Mouse (Mus musculus) neural tube, embryonic 15.5 days (tissue): Measurements from ENCODE around the gene Neurl4. TPM values are rescaled to one million over a fixed set of nuclear protein-coding genes. Genes with fewer than 3 reads are reported as not detected.
"Not testable (repeated sequence)": the region's sequence is repeated elsewhere in the genome, so short reads cannot be mapped to it uniquely, and the experiment has no call there.

ENCODE experiments used
- ATAC-seq: fragments of 200-750 bp; cut with Nextera tagmentation; 2 replicates; pipeline ENCODE4 v1.8.0; 2017; ENCODE audit warnings: mild to moderate bottlenecking, moderate TSS enrichment, moderate library complexity; ENCODE audit not compliant: low FRiP score
- H3K27ac ChIP-seq: fragments of 300-500 bp; sonication (generic); replicated peaks from 2 replicates; pipeline ENCODE4 v1.5.1; 2015; ENCODE audit warnings: mild to moderate bottlenecking, inconsistent platforms
- H3K27me3 ChIP-seq: fragments of 300-500 bp; sonication (generic); replicated peaks from 2 replicates; pipeline ENCODE4 v1.6.1; 2015; ENCODE audit warnings: inconsistent platforms
- H3K36me3 ChIP-seq: fragments of 300-500 bp; sonication (generic); 2 replicates; pipeline ENCODE4 v1.6.1; 2015; ENCODE audit warnings: inconsistent platforms
- H3K4me1 ChIP-seq: fragments of 300-500 bp; sonication (generic); 2 replicates; pipeline ENCODE4 v1.6.1; 2015; ENCODE audit warnings: inconsistent platforms
- H3K4me2 ChIP-seq: fragments of 300-500 bp; sonication (generic); 2 replicates; pipeline ENCODE4 v1.6.1; 2015; ENCODE audit warnings: inconsistent platforms, mild to moderate bottlenecking, moderate library complexity
- H3K4me3 ChIP-seq: fragments of 300-500 bp; sonication (generic); replicated peaks from 2 replicates; pipeline ENCODE4 v1.5.1; 2015; ENCODE audit warnings: mild to moderate bottlenecking, inconsistent platforms
- H3K9ac ChIP-seq: fragments of 300-500 bp; sonication (generic); replicated peaks from 2 replicates; pipeline ENCODE4 v1.6.1; 2015; ENCODE audit warnings: mild to moderate bottlenecking, inconsistent platforms
- H3K9me3 ChIP-seq: fragments of 300-500 bp; sonication (generic); replicated peaks from 2 replicates; pipeline ENCODE4 v1.6.1; 2016; ENCODE audit warnings: inconsistent platforms
- WGBS: fragments of 180-500 bp; shearing (Covaris S2); methylation state at CpG from one replicate; pipeline ENCODE4 v1.1.7; 2015; ENCODE audit warnings: mixed read lengths; 5-methylcytosine and 5-hydroxymethylcytosine counted together
- polyA plus RNA-seq: library from polyadenylated mRNA; unstranded; fragments of >200 nt; fragmentation: Nextera tagmentation; extraction: Ambion mirVana; gene quantifications from 2 replicates; pipeline ENCODE4 v1.2.1, GENCODE M21; 2015

Gene Neurl4
- 15.7 and 17.0 TPM in 2 replicates for polyA plus RNA-seq

DNA sequence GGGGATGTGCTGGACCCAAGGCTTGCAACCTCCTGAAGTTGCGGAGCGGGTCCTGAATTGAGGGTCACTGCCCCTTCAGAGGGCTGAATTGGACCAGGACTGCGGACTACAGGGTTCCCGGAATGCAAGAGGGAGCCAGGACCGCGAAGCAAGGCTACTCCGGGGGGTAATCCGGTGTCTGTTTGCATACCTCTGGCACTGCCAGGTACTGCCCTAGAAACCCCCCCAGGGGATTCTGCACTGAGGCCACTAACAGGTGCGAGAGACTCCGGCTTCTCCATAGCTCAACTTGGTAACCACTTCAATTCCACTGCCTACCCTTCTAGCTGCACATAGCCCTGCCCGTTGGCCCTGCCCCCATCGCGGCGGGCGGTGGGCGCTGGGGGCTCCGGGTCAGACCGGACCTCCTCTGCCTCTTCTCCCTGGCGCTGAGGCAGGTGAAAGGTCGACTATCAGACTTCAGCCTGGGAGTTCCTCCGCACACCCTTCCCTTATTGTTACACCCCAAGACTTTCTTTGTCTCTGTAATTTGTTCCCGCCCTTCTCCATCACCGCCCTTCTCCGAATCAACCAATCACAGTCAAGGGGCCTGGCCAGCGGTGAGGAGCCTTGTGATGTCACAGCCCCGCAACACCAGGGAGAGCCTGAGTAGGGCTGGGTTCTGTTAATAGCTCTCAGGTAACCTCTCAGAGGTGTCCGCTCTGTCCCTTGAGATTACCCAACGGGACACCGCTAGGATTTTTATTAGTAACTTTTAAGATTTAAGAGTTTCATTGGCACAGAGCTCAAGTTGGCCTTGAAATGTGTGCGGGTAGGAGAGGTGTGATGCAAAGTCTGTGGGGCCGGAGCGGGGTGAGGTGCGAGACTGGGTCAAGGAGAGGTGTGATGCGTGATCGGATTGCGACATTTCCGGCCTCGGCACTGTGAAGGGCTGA lies at the start of gene Neurl4, which contains the start of gene 2810408A11Rik:
Gene Neurl4 (plus strand): TSS at position 602 of the 935 bp plus-strand sequence.
Gene 2810408A11Rik (minus strand): TSS at position 517 of the 935 bp plus-strand sequence.
- ATAC-seq = peak; percentile 96
- WGBS = under 1% methylated on average over 38 of the region's 38 CpGs

GRCm38 (mm10) chr11:69853994-69854393 lies 46.9 kb upstream of the Neurl4 start:
- H3K36me3 ChIP-seq = peaks cover 31% of the 10 kb centered on the region
- ATAC-seq = no peak
- no peak overlapping the region for H3K4me3 ChIP-seq

More for the DNA sequence above, at the start of gene Neurl4, which contains the start of gene 2810408A11Rik:
- H3K4me1 ChIP-seq = peaks cover 32% of the 10 kb centered on the region
- H3K4me3 ChIP-seq = peak within 1 kb of the TSS; percentile 85
- peak within 1 kb of the TSS; percentile 95 for H3K9ac ChIP-seq
- peak within 1 kb of the TSS; percentile 96 for H3K27ac ChIP-seq
- H3K9me3 ChIP-seq = no peaks in the 10 kb centered on the region
- no peaks in the 10 kb centered on the region for H3K27me3 ChIP-seq
- H3K36me3 ChIP-seq = peaks cover 20% of the 10 kb centered on the region
- peak within 1 kb of the TSS; percentile 97 for H3K4me2 ChIP-seq

GRCm38 (mm10) chr11:69854680-69855079 lies 46.2 kb upstream of the Neurl4 start:
- H3K27me3 ChIP-seq = peaks cover 20% of the 10 kb centered on the region
- ATAC-seq = no peak
- H3K4me1 ChIP-seq = peaks cover 10% of the 10 kb centered on the region
- H3K9ac ChIP-seq = no peak overlapping the region
- no peak overlapping the region for H3K4me3 ChIP-seq
- WGBS = 92% methylated on average over 10 of the region's 10 CpGs
- H3K27ac ChIP-seq = no peak overlapping the region
- peaks cover 24% of the 10 kb centered on the region for H3K36me3 ChIP-seq
- H3K9me3 ChIP-seq = no peaks in the 10 kb centered on the region
- no peak overlapping the region for H3K4me2 ChIP-seq

More at GRCm38 (mm10) chr11:69853994-69854393, 46.9 kb upstream of the Neurl4 start:
- WGBS = 74% methylated on average over 7 of the region's 7 CpGs
- peaks cover 10% of the 10 kb centered on the region for H3K4me1 ChIP-seq
- H3K27me3 ChIP-seq = peaks cover 16% of the 10 kb centered on the region
- no peak overlapping the region for H3K4me2 ChIP-seq
- no peak overlapping the region for H3K27ac ChIP-seq
- H3K9ac ChIP-seq = no peak overlapping the region
- H3K9me3 ChIP-seq = no peaks in the 10 kb centered on the region

DNA sequence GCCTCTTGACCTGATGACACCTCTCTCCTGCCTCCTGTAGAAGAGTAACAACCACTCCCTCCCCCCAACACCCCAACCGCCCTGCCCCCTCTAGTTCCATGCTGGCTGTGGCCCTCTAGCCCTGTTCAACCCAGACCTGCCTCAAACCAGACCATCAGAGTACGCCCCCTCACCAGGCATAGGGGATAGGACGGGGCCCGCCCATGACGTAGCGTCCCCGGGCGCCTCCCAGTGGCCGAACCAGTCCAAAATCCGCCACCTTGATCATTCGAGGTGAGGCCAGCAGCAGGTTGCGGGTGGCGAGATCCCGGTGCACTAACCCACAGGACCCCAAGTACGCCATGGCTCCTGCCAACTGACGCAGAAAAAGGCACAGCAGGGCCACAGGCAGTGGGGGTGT lies 45.5 kb upstream of the Neurl4 start:
- Histone ChIP-seq H3K27ac (no peak overlapping the region), H3K4me3 (no peak overlapping the region), H3K9ac (no peak overlapping the region), H3K36me3 (peaks cover 18% of the 10 kb centered on the region), H3K27me3 (peaks cover 20% of the 10 kb centered on the region), H3K9me3 (no peaks in the 10 kb centered on the region), H3K4me2 (no peak overlapping the region), H3K4me1 (peaks cover 8% of the 10 kb centered on the region)
- ATAC-seq = no peak
- WGBS = 30% methylated on average over 16 of the region's 16 CpGs

DNA sequence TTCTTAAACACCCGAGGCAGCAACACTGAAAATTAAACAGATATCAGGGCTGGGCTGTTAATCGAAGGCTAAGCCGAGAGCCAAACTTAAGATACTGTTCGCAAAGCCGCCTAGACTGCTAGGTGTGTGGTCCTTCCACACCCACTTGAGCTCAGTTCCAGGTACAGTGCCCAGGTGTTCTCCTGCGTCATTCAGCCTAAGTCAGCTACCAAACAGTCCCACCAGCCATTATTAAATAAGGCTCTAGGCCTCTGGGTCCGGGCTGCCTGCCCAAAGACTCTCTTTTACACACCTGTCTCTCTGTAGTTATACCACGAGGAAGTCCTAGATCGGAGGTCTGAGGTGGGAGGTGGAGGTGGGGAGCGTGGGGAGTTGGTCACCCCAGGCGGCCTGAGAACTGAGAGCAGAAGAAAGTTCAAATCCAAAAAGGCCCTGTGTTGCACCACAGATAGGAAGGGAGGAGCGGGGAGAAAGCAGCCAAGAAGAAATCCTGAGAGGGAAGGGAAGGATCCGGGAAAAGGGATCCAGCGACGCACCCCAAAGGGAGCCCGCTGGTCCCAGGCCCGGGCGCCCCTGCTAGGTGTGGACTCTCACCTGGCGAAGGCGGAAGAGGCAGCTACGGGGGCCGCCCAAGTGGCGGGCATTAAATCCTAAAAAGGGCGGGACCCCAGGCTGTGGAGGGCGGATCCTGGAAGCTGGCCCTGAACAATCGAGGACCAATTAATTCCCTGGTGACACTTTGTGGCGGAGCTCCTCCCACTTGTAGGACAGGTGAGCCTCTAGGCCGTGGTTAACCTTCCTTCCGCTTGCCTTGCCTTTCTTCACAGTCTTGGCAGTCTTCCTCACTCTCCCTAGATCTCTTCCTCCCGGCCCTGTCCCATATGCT lies 42.5 kb upstream of the Neurl4 start, which contains the start of gene Tnk1:
Gene Tnk1 (minus strand): TSS at position 618 of the 886 bp plus-strand sequence.
- WGBS = 20% methylated on average over 30 of the region's 30 CpGs
- H3K27me3 ChIP-seq = peaks cover 20% of the 10 kb centered on the region
- H3K9me3 ChIP-seq = no peaks in the 10 kb centered on the region
- H3K4me3 ChIP-seq = no peak within 1 kb of the TSS
- no peak within 1 kb of the TSS for H3K9ac ChIP-seq
- ATAC-seq = no peak
- peaks cover 6% of the 10 kb centered on the region; the same call in 1 of the 2 replicates for H3K4me1 ChIP-seq
- no peak within 1 kb of the TSS for H3K27ac ChIP-seq
- no peak within 1 kb of the TSS for H3K4me2 ChIP-seq
- H3K36me3 ChIP-seq = no peaks in the 10 kb centered on the region

GRCm38 (mm10) chr11:69863729-69864128 lies 37.1 kb upstream of the Neurl4 start:
- not testable (repeated sequence) for H3K27me3 ChIP-seq, H3K27ac ChIP-seq, H3K9ac ChIP-seq, H3K4me2 ChIP-seq, H3K36me3 ChIP-seq, ATAC-seq, H3K4me1 ChIP-seq, H3K4me3 ChIP-seq, H3K9me3 ChIP-seq
- 84% methylated on average over 3 of the region's 3 CpGs for WGBS

DNA sequence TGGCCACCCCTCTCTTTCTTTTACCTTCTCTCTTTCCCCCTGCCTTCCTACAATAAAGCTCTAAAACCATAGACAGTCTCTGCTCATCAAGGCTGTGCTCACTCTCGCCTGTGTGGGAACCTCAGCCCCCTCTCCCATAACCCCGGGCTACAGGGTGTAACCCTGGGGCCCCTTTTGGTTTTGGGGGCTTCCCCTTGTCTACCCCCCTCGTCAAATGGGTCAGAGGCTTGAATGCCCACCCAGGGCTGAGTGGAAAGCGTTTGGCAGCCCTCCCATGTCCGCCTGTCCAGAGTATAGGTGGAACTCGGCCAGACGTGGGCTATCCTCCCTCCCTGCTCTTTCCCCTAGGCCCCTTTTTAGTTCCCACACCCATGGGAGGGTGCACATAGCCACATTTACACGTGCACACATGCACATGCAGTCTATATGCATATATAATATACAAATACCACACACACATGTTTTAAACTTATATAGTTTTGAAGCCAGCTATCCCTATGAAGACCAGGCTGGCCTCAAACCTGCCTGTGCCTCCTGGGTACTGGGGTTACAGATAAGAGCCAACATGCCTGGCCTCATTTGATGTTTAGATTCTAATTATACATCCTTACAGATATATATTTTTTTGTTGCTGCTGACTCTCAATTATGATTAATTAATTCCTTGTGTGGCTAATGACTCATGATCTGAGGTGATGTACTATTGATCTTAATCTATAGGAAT lies 36.6 kb upstream of the Neurl4 start:
- 48% methylated on average over 8 of the region's 8 CpGs for WGBS
- Histone ChIP-seq H3K27ac (no peak overlapping the region), H3K36me3 (no peaks in the 10 kb centered on the region), H3K4me1 (no peaks in the 10 kb centered on the region), H3K9ac (no peak overlapping the region), H3K9me3 (no peaks in the 10 kb centered on the region), H3K27me3 (peaks cover 1% of the 10 kb centered on the region), H3K4me3 (no peak overlapping the region), H3K4me2 (no peak overlapping the region)
- no peak for ATAC-seq

GRCm38 (mm10) chr11:69865561-69865960 lies 35.3 kb upstream of the Neurl4 start:
- Histone ChIP-seq H3K36me3 (no peaks in the 10 kb centered on the region), H3K4me2 (no peak overlapping the region), H3K27ac (no peak overlapping the region), H3K4me1 (no peaks in the 10 kb centered on the region), H3K9me3 (no peaks in the 10 kb centered on the region), H3K4me3 (no peak overlapping the region), H3K27me3 (no peaks in the 10 kb centered on the region; the same call in 1 of the 2 replicates), H3K9ac (no peak overlapping the region)
- no peak for ATAC-seq
- 72% methylated on average over 9 of the region's 9 CpGs for WGBS

DNA sequence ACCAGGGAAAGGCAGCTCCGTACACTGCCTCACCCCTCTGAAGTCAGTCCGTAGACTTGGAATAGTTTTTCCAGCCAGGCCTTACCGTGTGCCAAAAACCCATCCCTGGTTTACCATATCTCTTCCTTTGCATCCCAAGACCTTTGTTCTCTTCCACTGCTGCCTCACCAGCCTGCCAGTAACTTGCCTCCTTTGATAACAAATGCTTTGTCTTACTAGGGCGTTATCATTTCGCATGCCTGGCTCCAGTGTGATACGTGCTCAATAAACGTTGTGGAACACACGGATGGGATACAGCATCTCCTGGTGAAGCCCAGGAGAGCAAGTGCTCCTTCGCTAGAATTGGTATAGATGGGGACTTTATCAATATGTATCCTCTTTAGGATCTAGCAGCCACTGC lies 33.5 kb upstream of the Neurl4 start:
- Histone ChIP-seq H3K9me3 (no peaks in the 10 kb centered on the region), H3K27ac (no peak overlapping the region), H3K4me3 (no peak overlapping the region), H3K36me3 (no peaks in the 10 kb centered on the region), H3K4me2 (no peak overlapping the region), H3K4me1 (no peaks in the 10 kb centered on the region), H3K27me3 (no peaks in the 10 kb centered on the region; the same call in 1 of the 2 replicates), H3K9ac (no peak overlapping the region)
- 73% methylated on average over 9 of the region's 9 CpGs for WGBS
- ATAC-seq = no peak

DNA sequence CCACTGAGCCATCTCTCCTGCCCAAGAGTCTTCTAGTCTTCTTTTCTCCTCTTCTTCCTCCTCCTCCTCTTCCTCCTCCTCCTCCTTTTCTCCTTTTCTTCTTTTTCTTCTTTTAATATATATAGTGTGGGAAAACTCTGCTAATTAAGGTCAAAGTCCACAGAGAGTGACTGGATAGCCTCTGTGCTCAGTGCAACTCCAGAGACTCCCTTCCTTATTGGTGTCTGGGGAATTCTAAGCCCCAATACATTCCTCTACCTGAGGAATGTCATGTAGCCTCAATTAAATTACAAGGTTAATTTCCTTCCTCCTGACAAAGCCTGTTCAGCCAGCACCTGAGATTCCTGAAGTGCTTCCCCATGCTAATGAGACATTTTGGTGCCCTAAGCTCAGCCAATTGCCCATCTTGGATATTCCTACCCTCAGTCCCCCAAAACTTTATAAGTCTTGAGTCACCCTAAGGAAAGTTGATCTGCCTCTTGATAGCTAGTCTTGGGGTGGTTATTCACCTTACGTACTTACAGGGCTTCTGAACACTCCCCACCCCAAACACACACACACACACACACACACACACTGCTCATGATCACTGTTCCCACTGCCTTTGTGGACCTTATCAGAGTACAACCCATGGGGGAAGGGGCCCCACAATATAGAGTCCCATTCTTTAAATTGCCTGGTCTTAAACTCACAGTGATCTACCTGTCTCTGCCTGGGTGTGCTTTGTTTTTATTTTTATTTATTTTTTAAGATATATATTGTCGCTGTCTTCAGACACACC lies 30.4 kb upstream of the Neurl4 start:
- Histone ChIP-seq H3K36me3 (no peaks in the 10 kb centered on the region), H3K4me2 (no peak overlapping the region), H3K27ac (no peak overlapping the region), H3K4me3 (no peak overlapping the region), H3K27me3 (no peaks in the 10 kb centered on the region; the same call in 1 of the 2 replicates), H3K9me3 (no peaks in the 10 kb centered on the region), H3K9ac (no peak overlapping the region), H3K4me1 (no peaks in the 10 kb centered on the region)
- WGBS = 91% methylated on average over 2 of the region's 2 CpGs
- ATAC-seq = no peak
